Mouse (Mus musculus) heart, embryonic 13.5 days (tissue): Measurements from ENCODE around the gene Setd5. TPM values are rescaled to one million over a fixed set of nuclear protein-coding genes. Genes with fewer than 3 reads are reported as not detected.

Experiments used
- ATAC-seq: fragments of 200-750 bp; cut with Nextera tagmentation; 2 replicates; pipeline ENCODE4 v1.8.0; 2017; ENCODE audit warnings: moderate TSS enrichment; ENCODE audit not compliant: insufficient number of reproducible peaks, low FRiP score, low TSS enrichment; ENCODE audit errors: extremely low read depth
- H3K27ac ChIP-seq: fragments of 300-500 bp; sonication (generic); replicated peaks from 2 replicates; pipeline ENCODE4 v1.5.1; 2015; ENCODE audit warnings: moderate library complexity, mild to moderate bottlenecking, inconsistent platforms
- H3K27me3 ChIP-seq: fragments of 300-500 bp; sonication (generic); replicated peaks from 2 replicates; pipeline ENCODE4 v1.6.1; 2015; ENCODE audit warnings: mild to moderate bottlenecking, inconsistent platforms
- H3K36me3 ChIP-seq: fragments of 300-500 bp; sonication (generic); 2 replicates; pipeline ENCODE4 v1.6.1; 2015; ENCODE audit warnings: mild to moderate bottlenecking, inconsistent platforms
- H3K4me1 ChIP-seq: fragments of 300-500 bp; sonication (generic); 2 replicates; pipeline ENCODE4 v1.6.1; 2015; ENCODE audit warnings: inconsistent platforms
- H3K4me2 ChIP-seq: fragments of 300-500 bp; sonication (generic); 2 replicates; pipeline ENCODE4 v1.6.1; 2015; ENCODE audit warnings: inconsistent platforms, mild to moderate bottlenecking, moderate library complexity
- H3K4me3 ChIP-seq: fragments of 300-500 bp; sonication (generic); 2 replicates; pipeline ENCODE4 v1.5.1; 2015; ENCODE audit warnings: moderate library complexity, mild to moderate bottlenecking, inconsistent platforms
- H3K9ac ChIP-seq: fragments of 300-500 bp; sonication (generic); 2 replicates; pipeline ENCODE4 v1.6.1; 2015; ENCODE audit warnings: inconsistent platforms, mild to moderate bottlenecking, moderate library complexity
- H3K9me3 ChIP-seq: fragments of 300-500 bp; sonication (generic); 2 replicates; pipeline ENCODE4 v1.6.1; 2016; ENCODE audit warnings: inconsistent platforms
- WGBS: fragments of 180-500 bp; shearing (Covaris S2); methylation state at CpG from one replicate; pipeline ENCODE4 v1.1.7; 2015; ENCODE audit warnings: mixed read lengths; 5-methylcytosine and 5-hydroxymethylcytosine counted together
- polyA plus RNA-seq: library from polyadenylated mRNA; unstranded; fragments of >200 nt; fragmentation: Nextera tagmentation; extraction: Ambion mirVana; gene quantifications from 2 replicates; pipeline ENCODE4 v1.2.1, GENCODE M21; 2015

Gene Setd5
- polyA plus RNA-seq, 1 experiment from 2014 or later: 49.5 TPM

DNA sequence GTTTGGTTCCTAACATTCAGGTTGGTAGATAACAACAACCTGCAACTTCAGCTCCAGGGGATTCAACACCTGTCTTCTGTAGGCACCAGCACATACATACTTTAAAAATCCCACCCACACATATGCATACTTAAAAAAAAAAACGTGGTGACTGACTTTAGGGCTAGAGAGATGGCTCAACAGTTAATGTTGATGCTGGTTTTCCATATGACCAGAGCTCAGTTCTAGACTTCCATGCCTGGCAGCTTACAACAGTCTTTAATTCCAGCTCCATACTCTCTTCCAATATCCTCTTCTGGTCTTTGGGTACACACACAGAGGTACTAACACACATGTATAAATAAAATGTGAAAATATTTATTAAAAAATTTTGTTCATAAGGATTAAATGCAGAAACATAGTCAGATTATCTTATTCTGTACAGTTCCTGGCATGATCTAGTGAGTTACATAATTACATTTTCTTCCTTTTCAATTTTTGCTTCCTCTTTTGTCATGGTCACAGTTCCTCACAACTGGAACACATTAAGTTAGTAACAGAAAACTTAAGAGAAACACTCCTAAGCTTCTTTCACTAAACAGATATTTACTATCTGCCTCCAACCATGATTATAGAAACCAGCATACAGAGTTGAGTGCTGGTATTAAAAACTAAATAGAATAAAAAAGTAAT lies 16.1 kb upstream of the Setd5 start:
- H3K9ac ChIP-seq: no peak overlapping the region
- H3K27ac ChIP-seq: no peak overlapping the region
- no peak overlapping the region for H3K4me2 ChIP-seq
- no peaks in the 10 kb centered on the region for H3K27me3 ChIP-seq
- H3K4me1 ChIP-seq: no peaks in the 10 kb centered on the region
- H3K9me3 ChIP-seq: no peaks in the 10 kb centered on the region
- WGBS: 63% methylated on average over 1 of the region's 1 CpGs
- H3K4me3 ChIP-seq: no peak overlapping the region
- peaks cover 95% of the 10 kb centered on the region for H3K36me3 ChIP-seq
- ATAC-seq: no peak

DNA sequence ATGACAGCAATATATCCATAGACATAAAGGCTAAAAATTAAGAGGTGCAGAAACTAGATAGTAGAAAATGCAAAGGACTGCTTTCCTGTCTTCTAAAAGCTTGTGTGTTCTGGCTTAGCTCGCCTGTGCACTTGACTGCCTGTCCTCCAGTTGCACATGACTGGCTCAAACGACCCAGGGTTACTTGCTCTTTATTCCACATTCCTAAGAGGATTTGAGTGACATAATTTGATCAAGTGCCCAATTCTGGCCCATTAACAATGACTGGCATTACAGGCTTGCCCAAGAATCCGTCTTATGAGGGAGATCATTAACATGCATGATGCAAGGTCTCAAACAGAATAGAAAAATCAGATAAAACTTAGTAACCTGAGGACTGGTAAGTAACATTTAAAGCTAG lies 14.9 kb upstream of the Setd5 start:
- no peaks in the 10 kb centered on the region for H3K9me3 ChIP-seq
- no peak overlapping the region for H3K4me3 ChIP-seq
- H3K4me2 ChIP-seq: no peak overlapping the region
- no peaks in the 10 kb centered on the region for H3K27me3 ChIP-seq
- no peaks in the 10 kb centered on the region for H3K4me1 ChIP-seq
- no peak for ATAC-seq
- 62% methylated on average over 3 of the region's 3 CpGs for WGBS
- H3K36me3 ChIP-seq: peaks cover 95% of the 10 kb centered on the region
- H3K27ac ChIP-seq: no peak overlapping the region
- H3K9ac ChIP-seq: no peak overlapping the region

DNA sequence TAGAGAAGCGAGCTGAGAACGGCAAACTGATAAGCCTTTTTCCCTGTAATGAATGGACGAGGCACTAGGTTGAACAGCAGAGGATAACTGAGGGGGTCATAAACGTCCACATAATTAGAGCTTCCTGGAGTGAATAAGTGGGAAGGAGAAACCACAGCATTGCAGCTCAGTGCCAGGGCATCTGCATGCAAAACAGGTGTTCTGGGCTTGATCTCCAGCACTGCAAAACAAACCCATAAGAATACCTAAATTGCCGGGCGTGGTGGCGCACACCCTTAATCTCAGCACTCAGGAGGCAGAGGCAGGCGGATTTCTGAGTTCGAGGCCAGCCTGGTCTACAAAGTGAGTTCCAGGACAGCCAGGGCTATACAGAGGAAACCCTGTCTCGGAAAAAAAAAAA lies 13.8 kb upstream of the Setd5 start:
- WGBS: 79% methylated on average over 10 of the region's 10 CpGs
- no peak for ATAC-seq
- H3K9ac ChIP-seq: no peak overlapping the region

DNA sequence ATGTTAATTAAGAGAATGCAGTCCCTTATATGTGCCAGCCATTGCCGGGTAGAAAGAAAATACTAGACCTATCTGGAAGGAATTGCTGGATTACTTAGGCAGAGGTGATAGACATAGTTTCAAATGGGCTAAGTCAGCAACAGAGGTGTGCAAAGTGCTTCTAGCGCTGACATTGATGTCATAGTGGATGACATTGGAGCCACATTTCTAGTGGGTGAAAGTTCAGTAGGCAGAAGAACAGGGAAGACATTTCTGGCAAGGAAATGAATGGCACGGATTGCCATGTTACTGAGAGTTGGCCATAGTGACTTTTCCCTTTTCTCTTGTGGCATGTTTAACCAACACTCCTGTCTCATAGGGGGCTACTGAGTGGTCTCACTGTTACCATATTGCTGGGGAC lies 12.0 kb upstream of the Setd5 start:
- peaks cover 97% of the 10 kb centered on the region for H3K36me3 ChIP-seq

More for the DNA sequence above, 13.8 kb upstream of the Setd5 start:
- Histone ChIP-seq H3K27me3 (no peaks in the 10 kb centered on the region), H3K9me3 (no peaks in the 10 kb centered on the region), H3K4me1 (no peaks in the 10 kb centered on the region), H3K36me3 (peaks cover 95% of the 10 kb centered on the region), H3K4me3 (no peak overlapping the region), H3K27ac (no peak overlapping the region), H3K4me2 (no peak overlapping the region)

DNA sequence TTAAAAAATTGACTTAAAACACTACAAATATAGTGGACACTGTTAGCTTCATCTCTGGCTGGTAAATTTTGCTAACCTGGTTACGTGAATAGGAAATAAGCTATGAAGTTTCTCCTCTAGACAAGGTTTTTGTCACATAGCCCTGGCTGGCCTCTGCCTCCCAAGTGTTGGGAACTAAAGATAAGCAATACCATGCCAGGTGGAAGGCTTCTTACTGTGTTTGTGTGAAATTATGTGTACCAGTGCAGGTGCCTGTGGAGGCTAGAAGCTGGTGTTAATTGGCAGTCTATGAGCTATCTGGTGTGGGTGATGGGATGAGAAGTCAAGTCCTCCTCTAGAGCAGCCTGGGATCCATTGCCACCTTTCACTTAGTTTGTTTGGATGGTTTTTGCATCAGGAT lies 8.0 kb upstream of the Setd5 start:
- 92% methylated on average over 1 of the region's 1 CpGs for WGBS
- ATAC-seq: no peak
- no peak overlapping the region for H3K9ac ChIP-seq
- H3K4me3 ChIP-seq: no peak overlapping the region
- no peak overlapping the region for H3K4me2 ChIP-seq
- no peaks in the 10 kb centered on the region for H3K27me3 ChIP-seq
- H3K27ac ChIP-seq: no peak overlapping the region
- H3K4me1 ChIP-seq: peaks cover 26% of the 10 kb centered on the region
- H3K9me3 ChIP-seq: no peaks in the 10 kb centered on the region
- H3K36me3 ChIP-seq: peaks cover 68% of the 10 kb centered on the region

More for the DNA sequence above, 12.0 kb upstream of the Setd5 start:
- Histone ChIP-seq H3K27ac (no peak overlapping the region), H3K27me3 (no peaks in the 10 kb centered on the region), H3K9me3 (no peaks in the 10 kb centered on the region), H3K9ac (no peak overlapping the region), H3K4me1 (0 out of 2 replicates have a peak, but pooled peaks cover 4% of the 10 kb centered on the region), H3K4me3 (no peak overlapping the region), H3K4me2 (no peak overlapping the region)
- WGBS: 88% methylated on average over 3 of the region's 3 CpGs
- ATAC-seq: no peak

DNA sequence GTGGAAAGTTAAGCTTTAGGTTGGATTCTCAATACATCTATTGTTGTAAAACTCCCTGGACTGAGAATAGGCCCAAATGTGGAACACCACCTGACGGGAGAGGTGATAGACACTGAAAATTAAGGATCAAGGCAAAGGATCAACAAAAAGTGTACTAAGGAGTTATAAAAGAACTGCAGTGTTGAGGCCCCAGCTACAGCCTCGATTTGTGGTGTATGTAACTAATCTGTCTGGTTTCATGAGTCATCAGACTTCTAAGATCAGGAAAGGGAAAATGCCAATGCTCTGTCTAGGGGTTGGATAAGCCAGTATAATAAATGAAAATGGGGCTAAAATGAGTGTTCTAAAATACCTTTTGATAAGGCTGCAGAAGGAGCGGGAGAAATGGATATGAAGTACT lies 1.9 kb upstream of the Setd5 start:
- 15% methylated on average over 3 of the region's 3 CpGs for WGBS
- peaks cover 49% of the 10 kb centered on the region for H3K4me1 ChIP-seq
- H3K36me3 ChIP-seq: peaks cover 8% of the 10 kb centered on the region
- peak overlapping the region; percentile 100 for H3K9ac ChIP-seq
- no peaks in the 10 kb centered on the region for H3K9me3 ChIP-seq
- no peaks in the 10 kb centered on the region for H3K27me3 ChIP-seq
- peak overlapping the region; percentile 97 for H3K4me3 ChIP-seq
- peak overlapping the region; percentile 79 for H3K4me2 ChIP-seq
- no peak for ATAC-seq
- peak overlapping the region; percentile 100 for H3K27ac ChIP-seq

DNA sequence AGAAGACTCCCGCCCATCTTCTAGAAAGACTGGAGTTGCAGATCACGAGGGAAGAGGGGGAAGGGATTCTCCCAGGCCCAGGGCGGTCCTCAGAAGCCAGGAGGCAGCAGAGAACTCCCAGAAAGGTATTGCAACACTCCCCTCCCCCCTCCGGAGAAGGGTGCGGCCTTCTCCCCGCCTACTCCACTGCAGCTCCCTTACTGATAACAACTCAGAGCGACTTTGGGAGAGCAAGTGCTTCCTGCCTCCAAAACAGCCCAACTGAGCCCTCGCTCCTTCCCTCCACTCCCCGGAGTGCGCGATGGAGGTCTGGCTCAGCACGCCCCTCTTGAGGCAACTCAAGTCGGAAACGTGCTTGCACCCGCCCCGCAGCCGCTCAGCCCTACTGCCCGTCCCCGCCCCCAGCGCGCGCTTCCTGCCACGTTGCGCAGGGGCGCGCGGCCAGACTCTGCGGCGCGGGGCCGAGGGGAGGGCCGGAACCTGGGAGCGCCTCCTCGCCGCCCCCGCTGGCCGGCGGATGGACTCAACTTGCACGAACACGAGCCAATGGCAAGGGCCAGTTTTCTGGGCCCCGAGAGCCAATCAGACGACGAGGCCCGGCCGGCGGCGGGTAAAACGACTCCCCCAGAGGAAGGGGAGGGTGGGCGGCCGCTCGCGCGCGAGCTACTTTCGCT lies 1.0 kb upstream of the Setd5 start:
- H3K4me3 ChIP-seq: peak overlapping the region; percentile 97
- H3K27me3 ChIP-seq: no peaks in the 10 kb centered on the region
- under 1% methylated on average over 52 of the region's 55 CpGs for WGBS
- no peaks in the 10 kb centered on the region for H3K9me3 ChIP-seq
- peak; percentile 82 for ATAC-seq
- H3K9ac ChIP-seq: peak overlapping the region; percentile 100
- peaks cover 6% of the 10 kb centered on the region for H3K36me3 ChIP-seq
- peak overlapping the region; percentile 100 for H3K27ac ChIP-seq
- H3K4me1 ChIP-seq: peaks cover 51% of the 10 kb centered on the region
- H3K4me2 ChIP-seq: peak overlapping the region; percentile 79

DNA sequence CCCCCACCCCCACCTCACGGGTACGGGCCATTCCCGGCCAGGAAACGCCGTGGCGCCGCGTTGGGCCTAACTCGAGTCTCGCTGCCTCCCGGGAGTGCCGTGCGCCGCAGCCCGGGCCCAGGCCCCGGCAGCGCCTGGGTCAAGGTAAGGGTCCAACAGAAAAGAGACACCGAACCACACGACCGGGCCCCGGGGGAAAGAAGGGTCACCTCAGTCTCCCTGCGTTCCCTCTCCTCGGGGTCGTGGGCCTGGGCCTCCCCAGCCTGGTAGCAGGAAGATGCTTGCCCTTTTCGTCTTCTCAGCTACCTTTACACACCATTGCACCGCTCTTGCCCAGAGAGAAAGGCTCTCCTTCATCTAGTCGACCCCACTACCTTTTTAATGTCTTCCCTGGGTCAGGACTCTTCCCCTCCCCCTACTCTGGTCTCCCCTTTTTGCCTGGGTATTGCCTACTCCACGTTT lies 435 bp downstream of the Setd5 start:
- H3K4me2 ChIP-seq: peak overlapping the region; percentile 83
- H3K4me1 ChIP-seq: peaks cover 56% of the 10 kb centered on the region
- WGBS: under 1% methylated on average over 27 of the region's 28 CpGs
- peak overlapping the region; percentile 97 for H3K4me3 ChIP-seq
- H3K27ac ChIP-seq: peak overlapping the region; percentile 100
- no peaks in the 10 kb centered on the region for H3K9me3 ChIP-seq
- H3K36me3 ChIP-seq: no peaks in the 10 kb centered on the region; the same call in 1 of the 2 replicates
- H3K27me3 ChIP-seq: no peaks in the 10 kb centered on the region
- ATAC-seq: no peak
- H3K9ac ChIP-seq: peak overlapping the region; percentile 100

DNA sequence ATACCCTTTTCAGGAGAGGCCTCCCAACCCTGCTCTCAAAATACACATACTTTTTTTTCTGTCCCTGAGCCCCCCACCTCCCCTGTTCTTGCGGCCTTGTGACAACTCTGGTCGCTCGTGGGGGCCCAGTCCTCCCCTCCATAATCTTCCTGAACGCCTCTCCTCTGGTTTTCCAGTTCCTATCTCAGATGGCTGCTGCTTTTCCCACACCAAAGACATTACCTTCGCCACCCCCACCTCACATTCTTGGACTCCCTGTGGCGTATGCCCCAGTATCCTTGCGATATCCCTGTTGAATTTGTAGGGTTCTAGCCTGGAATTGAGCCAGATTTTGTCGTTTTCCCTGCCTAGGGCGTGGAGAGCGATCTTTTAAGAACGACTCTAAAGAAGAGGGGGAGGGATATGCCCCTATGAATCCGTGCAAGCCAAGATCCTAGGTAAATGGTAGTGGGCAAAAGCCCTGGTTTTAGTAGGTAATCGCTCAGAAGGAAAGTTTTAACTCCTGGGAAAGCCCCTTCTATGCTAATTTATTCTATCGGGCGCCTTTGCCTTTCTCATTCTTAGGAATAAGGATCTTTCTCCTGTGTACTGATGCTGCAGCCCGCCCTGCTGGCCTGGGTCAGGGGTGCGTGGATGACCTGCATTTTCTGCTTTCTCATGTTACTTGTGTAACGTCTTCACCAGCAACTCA lies 1.0 kb downstream of the Setd5 start:
- Histone ChIP-seq H3K9me3 (no peaks in the 10 kb centered on the region), H3K9ac (peak overlapping the region; percentile 100), H3K4me1 (peaks cover 56% of the 10 kb centered on the region), H3K4me3 (peak overlapping the region; percentile 97), H3K4me2 (peak overlapping the region; percentile 83), H3K36me3 (no peaks in the 10 kb centered on the region; the same call in 1 of the 2 replicates), H3K27me3 (no peaks in the 10 kb centered on the region), H3K27ac (peak overlapping the region; percentile 100)
- under 1% methylated on average over 18 of the region's 18 CpGs for WGBS
- no peak for ATAC-seq

DNA sequence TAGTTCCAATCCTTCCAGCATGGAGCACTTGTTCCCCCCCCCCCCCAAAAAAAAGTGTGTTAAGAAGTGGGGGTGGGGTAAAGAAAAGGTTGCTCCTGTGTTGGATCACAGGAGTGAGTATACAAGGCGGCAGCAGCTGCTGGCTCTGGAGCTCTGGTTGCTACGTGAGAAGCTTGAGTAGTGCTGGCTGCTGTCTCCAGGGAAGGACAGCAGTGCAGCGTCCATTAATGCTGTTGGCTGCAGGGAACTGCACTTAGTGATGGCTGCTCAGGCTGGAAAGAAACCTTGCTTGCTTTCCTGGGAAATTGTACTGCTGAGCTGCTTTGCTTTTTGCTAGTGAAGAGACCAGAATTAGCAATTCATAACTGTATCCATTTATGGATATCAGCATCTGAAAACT lies 2.3 kb downstream of the Setd5 start:
- WGBS: 0% methylated on average over 3 of the region's 3 CpGs
- H3K4me3 ChIP-seq: peak overlapping the region; percentile 97
- H3K9ac ChIP-seq: peak overlapping the region; percentile 100

DNA sequence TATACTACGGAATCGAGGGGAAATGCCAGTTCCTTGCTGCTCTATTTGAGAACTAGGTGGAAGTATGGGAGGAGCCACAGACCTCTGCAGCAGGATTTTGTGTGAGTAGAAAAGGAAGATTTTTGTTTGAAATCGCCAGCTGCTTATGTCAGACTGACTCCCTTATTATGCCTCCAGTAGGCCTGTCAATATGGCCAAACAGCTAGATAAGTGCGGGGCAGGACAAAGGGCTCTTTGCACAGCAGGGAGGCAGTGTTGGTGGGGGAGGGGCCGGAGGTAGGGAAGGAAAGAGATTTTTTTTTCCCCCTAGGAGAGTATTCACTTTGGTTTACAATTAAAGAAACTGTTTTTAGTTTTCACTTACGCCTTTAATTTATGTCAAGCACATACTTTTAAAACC lies 5.1 kb downstream of the Setd5 start:
- H3K27ac ChIP-seq: peak overlapping the region; percentile 55
- peak overlapping the region; percentile 22 for H3K4me3 ChIP-seq
- H3K9me3 ChIP-seq: no peaks in the 10 kb centered on the region
- H3K27me3 ChIP-seq: no peaks in the 10 kb centered on the region
- WGBS: 12% methylated on average over 6 of the region's 6 CpGs
- ATAC-seq: no peak
- H3K9ac ChIP-seq: peak overlapping the region; percentile 71
- peak overlapping the region; percentile 60 for H3K4me2 ChIP-seq
- no peaks in the 10 kb centered on the region for H3K36me3 ChIP-seq
- H3K4me1 ChIP-seq: peaks cover 51% of the 10 kb centered on the region

More for the DNA sequence above, 2.3 kb downstream of the Setd5 start:
- Histone ChIP-seq H3K27ac (peak overlapping the region; percentile 100), H3K4me1 (peaks cover 58% of the 10 kb centered on the region), H3K27me3 (no peaks in the 10 kb centered on the region), H3K9me3 (no peaks in the 10 kb centered on the region), H3K36me3 (no peaks in the 10 kb centered on the region; the same call in 1 of the 2 replicates), H3K4me2 (peak overlapping the region; percentile 83)
- no peak for ATAC-seq
